8 mouse cellular contexts compared by ENCODE assay signal in the genomic region with DNA sequence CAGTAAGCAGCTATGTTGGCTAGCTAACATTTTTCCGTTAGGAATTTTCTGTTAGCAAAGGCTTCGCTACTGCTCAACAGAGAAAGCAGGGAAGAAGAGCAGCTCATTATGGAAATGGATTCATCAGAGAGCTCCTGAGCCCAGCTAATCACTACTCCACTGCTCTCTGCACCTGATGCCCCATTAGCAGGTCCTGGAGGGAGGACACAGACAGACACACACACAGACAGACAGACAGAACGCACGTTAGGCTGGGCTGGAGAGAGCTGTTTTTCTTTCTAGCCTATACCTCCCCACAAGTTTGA. TPM values are rescaled to one million over a fixed set of nuclear protein-coding genes. Genes with fewer than 3 reads are reported as not detected.
DNase-seq lines count a peak whose midpoint lies in the region; ATAC-seq and TF ChIP-seq lines count a peak whose summit lies in the region.

No protein-coding gene starts in this region.

- H3K27ac ChIP-seq in kidney, postnatal 0 days = peak overlapping the region; percentile 73
- peak overlapping the region; percentile 92 for H3K27ac ChIP-seq in embryonic facial prominence, embryonic 13.5 days
- peak overlapping the region; percentile 91 for H3K27ac ChIP-seq in hindbrain, embryonic 16.5 days (ENCODE audit: low read depth, low read length)

- no peak for DNase-seq in kidney, postnatal 0 days (ENCODE audit: low spot score)
- no peak for DNase-seq in kidney, postnatal 4 days
- no peak for DNase-seq in left cerebral cortex, adult 18-20 months (ENCODE audit: low spot score in 2 of 2)
- DNase-seq in gastrocnemius, postnatal 14 days = no peak

- peak overlapping the region; percentile 3; the same call in 1 of the 2 replicates for H3K4me2 ChIP-seq in kidney, postnatal 0 days (ENCODE audit: low read length)
- no peak overlapping the region for H3K4me2 ChIP-seq in embryonic facial prominence, embryonic 13.5 days
- 0 out of 2 replicates have a peak overlapping the region, but pooled peaks have one; percentile 5 for H3K4me2 ChIP-seq in hindbrain, embryonic 16.5 days (ENCODE audit: low read length)
- H3K4me2 ChIP-seq in myocyte (ENCODE audit: low read depth) = peak overlapping the region; percentile 75

- no peak for ATAC-seq in kidney, postnatal 0 days (replicated peaks; ENCODE audit: low FRiP score, low read depth)
- ATAC-seq in embryonic facial prominence, embryonic 13.5 days (ENCODE audit: insufficient number of reproducible peaks, insufficient read depth, low FRiP score, low TSS enrichment, low read depth) = no peak
- ATAC-seq in hindbrain, embryonic 16.5 days = no peak
- no peak for ATAC-seq in activated CD4-positive, CD25-positive, alpha-beta regulatory T cell, adult 4 months

- no peak for TF ChIP-seq POLR2A in myocyte (IDR thresholded peaks at IDR 0.05; ENCODE audit: insufficient read length, low read depth)

- peaks cover 49% of the 10 kb centered on the region for H3K36me3 ChIP-seq in kidney, postnatal 0 days (ENCODE audit: insufficient read depth, low read length)
- H3K36me3 ChIP-seq in embryonic facial prominence, embryonic 13.5 days = peaks cover 68% of the 10 kb centered on the region
- peaks cover 26% of the 10 kb centered on the region; the same call in 1 of the 2 replicates for H3K36me3 ChIP-seq in hindbrain, embryonic 16.5 days (ENCODE audit: control insufficient read depth, insufficient read depth, low read length)
- peaks cover 21% of the 10 kb centered on the region for H3K36me3 ChIP-seq in myocyte (ENCODE audit: control insufficient read depth, insufficient read depth)

- H3K27me3 ChIP-seq in kidney, postnatal 0 days (ENCODE audit: insufficient read depth, low read length) = no peaks in the 10 kb centered on the region
- H3K27me3 ChIP-seq in embryonic facial prominence, embryonic 13.5 days = no peaks in the 10 kb centered on the region
- no peaks in the 10 kb centered on the region for H3K27me3 ChIP-seq in hindbrain, embryonic 16.5 days (replicated peaks; ENCODE audit: control insufficient read depth, insufficient read depth, low read length)
- H3K27me3 ChIP-seq in myocyte (ENCODE audit: control insufficient read depth, insufficient read depth, insufficient read length) = no peaks in the 10 kb centered on the region

- H3K79me2 ChIP-seq in myocyte (ENCODE audit: control insufficient read depth, insufficient read depth) = peaks cover 62% of the 10 kb centered on the region

- no peak overlapping the region for H3K9ac ChIP-seq in kidney, postnatal 0 days (ENCODE audit: low read depth, low read length)
- peak overlapping the region; percentile 65; the same call in 1 of the 2 replicates for H3K9ac ChIP-seq in embryonic facial prominence, embryonic 13.5 days
- peak overlapping the region; percentile 56 for H3K9ac ChIP-seq in hindbrain, embryonic 16.5 days (ENCODE audit: low read depth, low read length)

- WGBS in kidney, postnatal 0 days = 74% methylated on average over 4 of the region's 4 CpGs
- 68% methylated on average over 4 of the region's 4 CpGs for WGBS in embryonic facial prominence, embryonic 13.5 days
- 24% methylated on average over 4 of the region's 4 CpGs for WGBS in hindbrain, embryonic 16.5 days

- H3K9me3 ChIP-seq in kidney, postnatal 0 days (replicated peaks; ENCODE audit: low read length) = no peaks in the 10 kb centered on the region
- H3K9me3 ChIP-seq in embryonic facial prominence, embryonic 13.5 days = no peaks in the 10 kb centered on the region
- H3K9me3 ChIP-seq in hindbrain, embryonic 16.5 days (ENCODE audit: control insufficient read depth, low read length) = no peaks in the 10 kb centered on the region

- intact Hi-C loops in gastrocnemius, postnatal 14 days (cut with DNase I; ENCODE audit: low total_unique reads) = no loop called here

- H3K4me1 ChIP-seq in kidney, postnatal 0 days (replicated peaks; ENCODE audit: insufficient read depth, low read length) = peaks cover 10% of the 10 kb centered on the region; the same call in 1 of the 2 replicates
- peaks cover 26% of the 10 kb centered on the region for H3K4me1 ChIP-seq in embryonic facial prominence, embryonic 13.5 days
- peaks cover 29% of the 10 kb centered on the region for H3K4me1 ChIP-seq in hindbrain, embryonic 16.5 days (ENCODE audit: control insufficient read depth, insufficient read depth, low read depth, low read length)

- TF ChIP-seq CTCF in kidney, postnatal 0 days (IDR thresholded peaks at IDR 0.05; ENCODE audit: low read depth) = no peak

- no peak overlapping the region for H3ac ChIP-seq in myocyte (ENCODE audit: control insufficient read depth, insufficient read length)

- no peak overlapping the region for H3K4me3 ChIP-seq in kidney, postnatal 0 days (replicated peaks; ENCODE audit: low read depth, low read length)
- no peak overlapping the region for H3K4me3 ChIP-seq in embryonic facial prominence, embryonic 13.5 days
- no peak overlapping the region for H3K4me3 ChIP-seq in hindbrain, embryonic 16.5 days (ENCODE audit: low read length)
- H3K4me3 ChIP-seq in myocyte = no peak overlapping the region

TF ChIP-seq in myocyte, 11 proteins besides CTCF, POLR2A, EP300 and RAD21:
- no peak for TF ChIP-seq CEBPB (IDR thresholded peaks at IDR 0.05; ENCODE audit: insufficient read depth, poor library complexity, severe bottlenecking)
TF ChIP-seq in myocyte: peak in this region for 0.

RNA-seq across cellular contexts. Expression of gene Bcar1, which starts 26.2 kb away (rescaled TPM):
- 48.7 and 49.1 TPM in 2 replicates for polyA plus RNA-seq in kidney, postnatal 0 days (2015; fragmentation: Nextera tagmentation; extraction: Ambion mirVana)
- polyA plus RNA-seq in embryonic facial prominence, embryonic 13.5 days (2015; fragmentation: Nextera tagmentation; extraction: Ambion mirVana) = 35.6 and 37.3 TPM in 2 replicates
- 37.6 and 50.0 TPM in 2 replicates for polyA plus RNA-seq in hindbrain, embryonic 16.5 days (2015; fragmentation: Nextera tagmentation; extraction: Ambion mirVana)
- 81.9 TPM for polyA plus RNA-seq in myocyte (2012; fragmentation: generic; extraction: Trizol)
- total RNA-seq in left cerebral cortex, adult 18-20 months (2021) = 10 to 100 TPM; 51.1 to 51.3 TPM
- under 1 TPM; 0.21 to 0.38 TPM for polyA plus RNA-seq in activated CD4-positive, CD25-positive, alpha-beta regulatory T cell, adult 4 months (2017; shearing (Covaris generic))
- total RNA-seq in gastrocnemius, postnatal 14 days (2021) = 10 to 100 TPM; 15.5 to 17.4 TPM

RNA-seq across cellular contexts. Expression of gene Ctrb1, which starts 26.6 kb away (rescaled TPM):
- not detected in 2 replicates for polyA plus RNA-seq in kidney, postnatal 0 days (2015; fragmentation: Nextera tagmentation; extraction: Ambion mirVana)
- 1.2 TPM in 1 of 2 replicates, not detected in the other for polyA plus RNA-seq in embryonic facial prominence, embryonic 13.5 days (2015; fragmentation: Nextera tagmentation; extraction: Ambion mirVana)
- not detected in 2 replicates for polyA plus RNA-seq in hindbrain, embryonic 16.5 days (2015; fragmentation: Nextera tagmentation; extraction: Ambion mirVana)
- 85.4 TPM for polyA plus RNA-seq in myocyte (2012; fragmentation: generic; extraction: Trizol)
- total RNA-seq in left cerebral cortex, adult 18-20 months (2021) = not detected
- polyA plus RNA-seq in activated CD4-positive, CD25-positive, alpha-beta regulatory T cell, adult 4 months (2017; shearing (Covaris generic)) = not detected
- total RNA-seq in gastrocnemius, postnatal 14 days (2021) = under 1 TPM in 1 of 2 experiments, not detected in 1; 0.44 TPM

Comparison
In these comparisons a context has a peak if more than half of its experiments do, and no peak if none do; other contexts are left out.
1. RNA of gene Bcar1, which starts 26.2 kb away (polyA plus RNA-seq): 81.9 TPM in myocyte (single experiment), 48.7 to 49.1 TPM in kidney, postnatal 0 days, 37.6 to 50.0 TPM in hindbrain, embryonic 16.5 days and 35.6 to 37.3 TPM in embryonic facial prominence, embryonic 13.5 days; 0.21 to 0.38 TPM in activated CD4-positive, CD25-positive, alpha-beta regulatory T cell, adult 4 months; every median in the first group is over 10 times any median in the second.
2. RNA of gene Ctrb1, which starts 26.6 kb away (polyA plus RNA-seq): 85.4 TPM in myocyte (single experiment); 1.2 TPM in embryonic facial prominence, embryonic 13.5 days, not detected in kidney, postnatal 0 days, not detected in hindbrain, embryonic 16.5 days and not detected in activated CD4-positive, CD25-positive, alpha-beta regulatory T cell, adult 4 months; every median in the first group is over 10 times any median in the second.
3. Peak in every context shown above with its lines, with median percentiles within 50 percentile points of each other: H3K27ac ChIP-seq.